ENCODE assay signal across 8 mouse cellular contexts in genomic region chrX:106485101-106485651, GRCm38 (mm10). TPM values are rescaled to one million over a fixed set of nuclear protein-coding genes. Genes with fewer than 3 reads are reported as not detected.
A peak's percentile ranks its signal among the peaks of the same experiment; 100 is the strongest.
DNase-seq lines count a peak whose midpoint lies in the region; ATAC-seq and TF ChIP-seq lines count a peak whose summit lies in the region.

Fndc3c1 (minus strand) TSS chrX:106485401.

- H3K4me1 ChIP-seq in spleen, adult 2 months (ENCODE audit: control insufficient read depth, insufficient read depth, insufficient read length), result no peaks in the 10 kb centered on the region; the same call in 1 of the 2 replicates
- H3K4me1 ChIP-seq in forebrain, embryonic 12.5 days, result no peaks in the 10 kb centered on the region
- H3K4me1 ChIP-seq in cerebellum, adult 2 months (ENCODE audit: control insufficient read depth, insufficient read depth, low read length), result no peaks in the 10 kb centered on the region; the same call in 1 of the 2 replicates

- H3K27ac ChIP-seq in spleen, adult 2 months (ENCODE audit: insufficient read depth, low read length), result no peak within 1 kb of the TSS
- no peak within 1 kb of the TSS for H3K27ac ChIP-seq in forebrain, embryonic 12.5 days
- H3K27ac ChIP-seq in cerebellum, adult 2 months (ENCODE audit: insufficient read depth, low read length), result no peak within 1 kb of the TSS

- H3K27me3 ChIP-seq in spleen, adult 2 months (ENCODE audit: control insufficient read depth, insufficient read depth, low read length), result peaks cover 2% of the 10 kb centered on the region; the same call in 1 of the 2 replicates
- peaks cover 28% of the 10 kb centered on the region for H3K27me3 ChIP-seq in forebrain, embryonic 12.5 days
- H3K27me3 ChIP-seq in cerebellum, adult 2 months (ENCODE audit: control insufficient read depth, insufficient read depth, low read length), result no peaks in the 10 kb centered on the region; the same call in 1 of the 2 replicates

- WGBS in spleen, adult 2 months, result 26% methylated on average over 38 of the region's 39 CpGs
- 27% methylated on average over 30 of the region's 39 CpGs for WGBS in forebrain, embryonic 12.5 days
- WGBS in cerebellum, adult 2 months, result 7% methylated on average over 39 of the region's 39 CpGs

- no peak for DNase-seq in spleen, adult 2 months (ENCODE audit: low read depth in 1 of 2, low spot score in 2 of 2)
- DNase-seq in spleen, postnatal 4 days (ENCODE audit: low spot score in 2 of 2), result no peak
- peak; percentile 7 for DNase-seq in induced T-regulatory cell, adult 2 months (ENCODE audit: low read depth)
- peak; percentile 24 to 45 for DNase-seq in lung, postnatal 4 days
- peak; percentile 68 for DNase-seq in yolk sac, embryonic 10.5 days (ENCODE audit: low spot score)
- no peak for DNase-seq in left cerebral cortex, adult 9 months (ENCODE audit: low spot score in 2 of 2)
- DNase-seq in cerebellum, adult 2 months, result no peak

- TF ChIP-seq CTCF in spleen, adult 2 months (IDR thresholded peaks at IDR 0.05; ENCODE audit: extremely low read depth, insufficient read depth, insufficient read length, insufficient replicate concordance), result no peak
- TF ChIP-seq CTCF in cerebellum, adult 2 months (IDR thresholded peaks at IDR 0.05; ENCODE audit: borderline replicate concordance, insufficient read depth, low read depth, low read length), result no peak

- H3K4me2 ChIP-seq in forebrain, embryonic 12.5 days, result peak within 1 kb of the TSS; percentile 65

- no peak for TF ChIP-seq POLR2A in spleen, adult 2 months (IDR thresholded peaks at IDR 0.05; ENCODE audit: low read depth, low read length)
- TF ChIP-seq POLR2A in cerebellum, adult 2 months (IDR thresholded peaks at IDR 0.05; ENCODE audit: borderline replicate concordance, insufficient read depth, low read length), result no peak

- peak within 1 kb of the TSS; percentile 14; the same call in 1 of the 2 replicates for H3K4me3 ChIP-seq in spleen, adult 2 months (ENCODE audit: extremely low read depth, insufficient read depth, insufficient read length)
- H3K4me3 ChIP-seq in forebrain, embryonic 12.5 days (replicated peaks), result peak within 1 kb of the TSS; percentile 44
- no peak within 1 kb of the TSS for H3K4me3 ChIP-seq in cerebellum, adult 2 months (replicated peaks; ENCODE audit: insufficient read depth, low read depth, low read length)

- peak within 1 kb of the TSS; percentile 38; the same call in 1 of the 2 replicates for H3K9ac ChIP-seq in forebrain, embryonic 12.5 days

- peak; percentile 94 for ATAC-seq in forebrain, embryonic 12.5 days (ENCODE audit: low FRiP score)

- H3K36me3 ChIP-seq in spleen, adult 2 months (ENCODE audit: control insufficient read depth, insufficient read depth, low read length), result no peaks in the 10 kb centered on the region
- H3K36me3 ChIP-seq in forebrain, embryonic 12.5 days (replicated peaks), result no peaks in the 10 kb centered on the region

- H3K9me3 ChIP-seq in forebrain, embryonic 12.5 days, result no peaks in the 10 kb centered on the region

RNA-seq across cellular contexts. Expression of gene Fndc3c1, which starts in this region (rescaled TPM):
- not detected in 2 replicates for polyA plus RNA-seq in spleen, adult 2 months (2012; rRNA removed)
- polyA plus RNA-seq in forebrain, embryonic 12.5 days (2016; fragmentation: Nextera tagmentation; extraction: Ambion mirVana), result 13.7 and 15.4 TPM in 2 replicates
- polyA plus RNA-seq in cerebellum, adult 2 months (2012; rRNA removed), result not detected in 2 replicates

Comparison
In these comparisons a context has a peak if more than half of its experiments do, and no peak if none do; other contexts are left out.
1. RNA of gene Fndc3c1 (polyA plus RNA-seq): 13.7 to 15.4 TPM in forebrain, embryonic 12.5 days; not detected in spleen, adult 2 months and not detected in cerebellum, adult 2 months; every median in the first group is over 10 times any median in the second.
2. DNase-seq: peak in induced T-regulatory cell, adult 2 months (single experiment), lung, postnatal 4 days (2 of 2) and yolk sac, embryonic 10.5 days (single experiment); none in spleen, adult 2 months (0 of 2), spleen, postnatal 4 days (0 of 2), left cerebral cortex, adult 9 months (0 of 2) and cerebellum, adult 2 months (0 of 2).